Mouse (Mus musculus) intestine, embryonic 14.5 days (tissue): ENCODE data around the gene Sept14. TPM values are rescaled to one million over a fixed set of nuclear protein-coding genes. Genes with fewer than 3 reads are reported as not detected.

Experiments used
- ATAC-seq: fragments of 200-750 bp; cut with Nextera tagmentation; replicated peaks from 2 replicates; pipeline ENCODE4 v1.8.0; 2017; ENCODE audit warnings: low read depth, moderate number of reproducible peaks, moderate TSS enrichment, moderate library complexity; ENCODE audit not compliant: low FRiP score, low TSS enrichment
- DNase-seq: peaks from one replicate; pipeline ENCODE4 v3.0.0-alpha.2; 2018; ENCODE audit warnings: low spot score
- H3K27ac ChIP-seq: fragments of 300-500 bp; sonication (generic); 2 replicates; pipeline ENCODE4 v1.5.1; 2014; ENCODE audit warnings: low read depth, mild to moderate bottlenecking, control low read depth
- H3K27me3 ChIP-seq: fragments of 300-500 bp; sonication (generic); replicated peaks from 2 replicates; pipeline ENCODE4 v1.6.1; 2014; ENCODE audit warnings: low read length, control low read depth; ENCODE audit not compliant: control insufficient read depth, insufficient read depth
- H3K36me3 ChIP-seq: fragments of 300-500 bp; sonication (generic); 2 replicates; pipeline ENCODE4 v1.6.1; 2014; ENCODE audit warnings: low read length, control low read depth; ENCODE audit not compliant: control insufficient read depth, insufficient read depth
- H3K4me1 ChIP-seq: fragments of 300-500 bp; sonication (generic); replicated peaks from 2 replicates; pipeline ENCODE4 v1.6.1; 2014; ENCODE audit warnings: low read length, control low read depth, mixed read lengths; ENCODE audit not compliant: control insufficient read depth, insufficient read depth
- H3K4me2 ChIP-seq: fragments of 300-500 bp; sonication (generic); 2 replicates; pipeline ENCODE4 v1.6.1; 2014; ENCODE audit warnings: low read length
- H3K4me3 ChIP-seq: fragments of 300-500 bp; sonication (generic); 2 replicates; pipeline ENCODE4 v1.5.1; 2014; ENCODE audit warnings: low read depth, low read length, control low read depth, mixed read lengths
- H3K9ac ChIP-seq: fragments of 300-500 bp; sonication (generic); 2 replicates; pipeline ENCODE4 v1.6.1; 2014; ENCODE audit warnings: mild to moderate bottlenecking, low read length
- H3K9me3 ChIP-seq: fragments of 300-500 bp; sonication (generic); 2 replicates; pipeline ENCODE4 v1.6.1; 2016; ENCODE audit warnings: low read length, control low read depth; ENCODE audit not compliant: control insufficient read depth
- whole genome bisulfite sequencing: fragments of 180-500 bp; shearing (Covaris S2); extraction: QIAGEN DNeasy Blood & Tissue Kit; methylation state at CpG from one replicate; pipeline ENCODE4 v1.1.7; 2014; 5-methylcytosine and 5-hydroxymethylcytosine counted together
- polyA plus RNA-seq: library from polyadenylated mRNA; unstranded; fragments of >200 nt; fragmentation: Nextera tagmentation; extraction: Ambion mirVana; gene quantifications from 2 replicates; pipeline ENCODE4 v1.2.1, GENCODE M21; 2014

The Sept14 gene
- polyA plus RNA-seq, 1 experiment from 2014 or later: not detected

- no peak for DNase-seq
- H3K9ac ChIP-seq: no peak overlapping the region
Observed at GRCm38 (mm10) chr5:129664090-129664489, 44.2 kb downstream of the Sept14 start.

GRCm38 (mm10) chr5:129657931-129658330 lies 50.4 kb downstream of the Sept14 start:
- no peaks in the 10 kb centered on the region for H3K9me3 ChIP-seq
- H3K9ac ChIP-seq: no peak overlapping the region
- ATAC-seq (no peak), DNase-seq (no peak)
- H3K27me3 ChIP-seq: no peaks in the 10 kb centered on the region
- WGBS: 95% methylated on average over 15 of the region's 15 CpGs
- peaks cover 65% of the 10 kb centered on the region for H3K36me3 ChIP-seq
- H3K4me1 ChIP-seq: no peaks in the 10 kb centered on the region
- H3K4me3 ChIP-seq: no peak overlapping the region
- no peak overlapping the region for H3K4me2 ChIP-seq
- no peak overlapping the region for H3K27ac ChIP-seq

More at GRCm38 (mm10) chr5:129664090-129664489, 44.2 kb downstream of the Sept14 start:
- 92% methylated on average over 5 of the region's 5 CpGs for WGBS
- Histone ChIP-seq H3K36me3 (peaks cover 19% of the 10 kb centered on the region), H3K4me1 (peaks cover 5% of the 10 kb centered on the region; the same call in 1 of the 2 replicates), H3K4me3 (no peak overlapping the region), H3K27ac (no peak overlapping the region), H3K4me2 (no peak overlapping the region), H3K27me3 (no peaks in the 10 kb centered on the region), H3K9me3 (no peaks in the 10 kb centered on the region)
- ATAC-seq: no peak

GRCm38 (mm10) chr5:129657016-129657415 lies 51.3 kb downstream of the Sept14 start:
- Histone ChIP-seq H3K4me2 (no peak overlapping the region), H3K9me3 (no peaks in the 10 kb centered on the region), H3K27me3 (no peaks in the 10 kb centered on the region), H3K9ac (no peak overlapping the region), H3K36me3 (peaks cover 65% of the 10 kb centered on the region), H3K4me1 (no peaks in the 10 kb centered on the region), H3K4me3 (no peak overlapping the region), H3K27ac (no peak overlapping the region)
- ATAC-seq: no peak
- WGBS: 96% methylated on average over 10 of the region's 10 CpGs
- DNase-seq: no peak

- no peaks in the 10 kb centered on the region for H3K9me3 ChIP-seq
- DNase-seq (no peak), ATAC-seq (no peak)
- H3K4me3 ChIP-seq: no peak overlapping the region
- H3K4me2 ChIP-seq: no peak overlapping the region
- no peaks in the 10 kb centered on the region for H3K27me3 ChIP-seq
- no peak overlapping the region for H3K27ac ChIP-seq
- H3K9ac ChIP-seq: no peak overlapping the region
- peaks cover 14% of the 10 kb centered on the region; the same call in 1 of the 2 replicates for H3K36me3 ChIP-seq
- 93% methylated on average over 5 of the region's 5 CpGs for WGBS
- no peaks in the 10 kb centered on the region for H3K4me1 ChIP-seq
Observed at GRCm38 (mm10) chr5:129650858-129651257, 57.5 kb downstream of the Sept14 start.

Other genes starting within 250 kb of the Sept14 start
- 43.8 and 45.7 TPM in 2 replicates for gene Sfswap, start 207.3 kb downstream of the Sept14 start, polyA plus RNA-seq
- gene Mmp17, start 124.3 kb downstream of the Sept14 start, polyA plus RNA-seq: 2.9 and 3.8 TPM in 2 replicates
- gene Zfp11, start 38.4 kb downstream of the Sept14 start, polyA plus RNA-seq: 4.0 and 4.1 TPM in 2 replicates
- 211 and 218 TPM in 2 replicates for gene Mrps17, start 7.0 kb upstream of the Sept14 start, polyA plus RNA-seq
- gene Nipsnap2, start 16.6 kb upstream of the Sept14 start, polyA plus RNA-seq: 101 and 103 TPM in 2 replicates
- 43.9 and 47.9 TPM in 2 replicates for gene Psph, start 78.9 kb upstream of the Sept14 start, polyA plus RNA-seq
- 47.8 and 49.6 TPM in 2 replicates for gene Sumf2, start 138.5 kb upstream of the Sept14 start, polyA plus RNA-seq
- gene Chchd2, start 179.0 kb upstream of the Sept14 start, polyA plus RNA-seq: 944 and 1,022 TPM in 2 replicates
- 3.9 and 4.1 TPM in 2 replicates for gene Zbed5, start 187.2 kb upstream of the Sept14 start, polyA plus RNA-seq
- gene Phkg1, start 190.0 kb upstream of the Sept14 start, polyA plus RNA-seq: 0.09 and 0.11 TPM in 2 replicates
- 1.9 and 2.7 TPM in 2 replicates for gene Nupr1l, start 200.0 kb upstream of the Sept14 start, polyA plus RNA-seq
- gene Vkorc1l1, start 233.5 kb upstream of the Sept14 start, polyA plus RNA-seq: 18.9 and 20.2 TPM in 2 replicates